Mouse (Mus musculus) thymus, postnatal 10 days (tissue): ENCODE measurements at regions not wholly inside any gene's neighbourhood (a gene's known extent, or its start where the extent isn't known, plus 50 kb on each side); places are given as distances from the start of the nearest gene placed in this dataset.

Experiments used
- DNase-seq, 2 experiments: peaks; one replicate each; pipeline ENCODE4 v3.0.0; 2021; ENCODE audit warnings: low spot score in 2 of 2

- no peak for DNase-seq
Measured at GRCm38 (mm10) chr12:13094111-13094851, 152.6 kb upstream of the Mycn start.

- DNase-seq: no peak
Measured at GRCm38 (mm10) chr12:13085951-13086350, 144.2 kb upstream of the Mycn start.

- DNase-seq: no peak
Measured at GRCm38 (mm10) chr12:13085484-13085883, 143.8 kb upstream of the Mycn start.

GRCm38 (mm10) chr12:13083337-13084054 lies 141.8 kb upstream of the Mycn start:
- no peak for DNase-seq

- no peak for DNase-seq
Measured at GRCm38 (mm10) chr12:13080791-13081190, 139.1 kb upstream of the Mycn start.

GRCm38 (mm10) chr12:13079832-13080231 lies 138.1 kb upstream of the Mycn start:
- DNase-seq: no peak

- no peak for DNase-seq
Measured at GRCm38 (mm10) chr12:13077689-13078088, 136.0 kb upstream of the Mycn start.

- DNase-seq: no peak
Measured at GRCm38 (mm10) chr12:13076699-13077287, 135.1 kb upstream of the Mycn start.

- DNase-seq: no peak
Measured at GRCm38 (mm10) chr12:13073126-13073886, 131.6 kb upstream of the Mycn start.

GRCm38 (mm10) chr12:13067295-13067694 lies 125.6 kb upstream of the Mycn start:
- DNase-seq: no peak

- DNase-seq: no peak
Measured at GRCm38 (mm10) chr12:13066604-13067181, 125.0 kb upstream of the Mycn start.

- DNase-seq: no peak
Measured at GRCm38 (mm10) chr12:13059473-13059872, 117.8 kb upstream of the Mycn start.

- DNase-seq: no peak
Measured at GRCm38 (mm10) chr12:13056246-13056645, 114.5 kb upstream of the Mycn start.

- DNase-seq: no peak
Measured at GRCm38 (mm10) chr12:13054611-13055010, 112.9 kb upstream of the Mycn start.

- no peak for DNase-seq
Measured at GRCm38 (mm10) chr12:13053746-13054145, 112.0 kb upstream of the Mycn start.

GRCm38 (mm10) chr12:13052845-13053623 lies 111.3 kb upstream of the Mycn start:
- DNase-seq: no peak

GRCm38 (mm10) chr12:13052164-13052563 lies 110.5 kb upstream of the Mycn start:
- no peak for DNase-seq

- no peak for DNase-seq
Measured at GRCm38 (mm10) chr12:13049659-13050058, 107.9 kb upstream of the Mycn start.

- DNase-seq: no peak
Measured at GRCm38 (mm10) chr12:13048168-13048727, 106.5 kb upstream of the Mycn start.

- no peak for DNase-seq
Measured at GRCm38 (mm10) chr12:13042934-13043333, 101.2 kb upstream of the Mycn start.
